Mouse (Mus musculus): Measurements from ENCODE around the gene Nrxn1. TPM values are rescaled to one million over a fixed set of nuclear protein-coding genes. Genes with fewer than 3 reads are reported as not detected.

Nrxn1 gene
- polyA plus RNA-seq, 1 experiment, result not detected

DNA sequence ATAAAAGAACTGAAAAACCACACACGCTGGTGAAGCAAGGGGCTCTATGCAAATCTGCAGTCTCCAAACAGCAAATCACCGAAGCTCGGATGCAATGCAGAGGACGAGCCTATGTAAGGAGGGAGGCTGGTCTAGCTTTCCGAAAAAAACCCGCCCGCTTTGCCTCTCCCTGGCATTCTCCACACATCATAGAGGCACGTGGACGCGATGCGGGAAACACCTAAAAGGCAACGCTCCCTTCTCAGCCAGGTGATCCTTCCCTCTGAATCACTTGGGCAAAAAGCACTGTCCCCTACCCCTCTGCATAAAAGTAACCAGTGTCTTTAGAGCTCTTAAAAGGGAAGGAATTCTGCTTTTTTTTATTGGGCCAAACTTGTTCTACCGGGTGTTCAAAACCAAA lies 637.0 kb downstream of the Nrxn1 start:
- Histone ChIP-seq H3K4me3 (ENCODE audit: insufficient read depth, low read depth, low read length) (peak overlapping the region; percentile 54), H3K27ac (ENCODE audit: insufficient read depth, low read depth, low read length) (no peak overlapping the region), H3K4me1 (ENCODE audit: control insufficient read depth, insufficient read depth, low read length) (peaks cover 10% of the 10 kb centered on the region)
- TF ChIP-seq CTCF (IDR thresholded peaks at IDR 0.05; ENCODE audit: insufficient read depth, low read depth, low read length), result no peak
- TF ChIP-seq POLR2A (IDR thresholded peaks at IDR 0.05; ENCODE audit: insufficient read depth, low read depth, low read length), result no peak
- under 1% methylated on average over 13 of the region's 13 CpGs for WGBS

GRCm38 (mm10) chr17:90455409-90455775 lies 637.5 kb downstream of the Nrxn1 start:
- TF ChIP-seq CTCF (IDR thresholded peaks at IDR 0.05; ENCODE audit: insufficient read depth, low read depth, low read length) (no peak), POLR2A (IDR thresholded peaks at IDR 0.05; ENCODE audit: insufficient read depth, low read depth, low read length) (no peak)
- Histone ChIP-seq H3K4me1 (ENCODE audit: control insufficient read depth, insufficient read depth, low read length) (peaks cover 10% of the 10 kb centered on the region), H3K27ac (ENCODE audit: insufficient read depth, low read depth, low read length) (no peak overlapping the region), H3K4me3 (ENCODE audit: insufficient read depth, low read depth, low read length) (peak overlapping the region; percentile 54)
- WGBS, result under 1% methylated on average over 23 of the region's 23 CpGs

GRCm38 (mm10) chr17:90454738-90455408 lies 638.0 kb downstream of the Nrxn1 start:
- TF ChIP-seq CTCF (IDR thresholded peaks at IDR 0.05; ENCODE audit: insufficient read depth, low read depth, low read length) (no peak), POLR2A (IDR thresholded peaks at IDR 0.05; ENCODE audit: insufficient read depth, low read depth, low read length) (no peak)
- peak overlapping the region; percentile 54 for H3K4me3 ChIP-seq (ENCODE audit: insufficient read depth, low read depth, low read length)
- H3K27ac ChIP-seq (ENCODE audit: insufficient read depth, low read depth, low read length), result no peak overlapping the region
- under 1% methylated on average over 41 of the region's 41 CpGs for WGBS
- peaks cover 10% of the 10 kb centered on the region for H3K4me1 ChIP-seq (ENCODE audit: control insufficient read depth, insufficient read depth, low read length)

GRCm38 (mm10) chr17:90454356-90454737 lies 638.5 kb downstream of the Nrxn1 start:
- H3K27ac ChIP-seq (ENCODE audit: insufficient read depth, low read depth, low read length), result no peak overlapping the region
- WGBS, result 7% methylated on average over 15 of the region's 15 CpGs
- TF ChIP-seq POLR2A (IDR thresholded peaks at IDR 0.05; ENCODE audit: insufficient read depth, low read depth, low read length) (no peak), CTCF (IDR thresholded peaks at IDR 0.05; ENCODE audit: insufficient read depth, low read depth, low read length) (no peak)
- H3K4me1 ChIP-seq (ENCODE audit: control insufficient read depth, insufficient read depth, low read length), result peaks cover 10% of the 10 kb centered on the region
- H3K4me3 ChIP-seq (ENCODE audit: insufficient read depth, low read depth, low read length), result peak overlapping the region; percentile 54

- WGBS, result 41% methylated on average over 4 of the region's 4 CpGs
- Histone ChIP-seq H3K27ac (ENCODE audit: insufficient read depth, low read depth, low read length) (no peak overlapping the region), H3K4me1 (ENCODE audit: control insufficient read depth, insufficient read depth, low read length) (peaks cover 10% of the 10 kb centered on the region), H3K4me3 (ENCODE audit: insufficient read depth, low read depth, low read length) (no peak overlapping the region)
- TF ChIP-seq CTCF (IDR thresholded peaks at IDR 0.05; ENCODE audit: insufficient read depth, low read depth, low read length) (no peak), POLR2A (IDR thresholded peaks at IDR 0.05; ENCODE audit: insufficient read depth, low read depth, low read length) (no peak)
These were observed 639.6 kb downstream of the Nrxn1 start for GRCm38 (mm10) chr17:90453280-90453679.

DNA sequence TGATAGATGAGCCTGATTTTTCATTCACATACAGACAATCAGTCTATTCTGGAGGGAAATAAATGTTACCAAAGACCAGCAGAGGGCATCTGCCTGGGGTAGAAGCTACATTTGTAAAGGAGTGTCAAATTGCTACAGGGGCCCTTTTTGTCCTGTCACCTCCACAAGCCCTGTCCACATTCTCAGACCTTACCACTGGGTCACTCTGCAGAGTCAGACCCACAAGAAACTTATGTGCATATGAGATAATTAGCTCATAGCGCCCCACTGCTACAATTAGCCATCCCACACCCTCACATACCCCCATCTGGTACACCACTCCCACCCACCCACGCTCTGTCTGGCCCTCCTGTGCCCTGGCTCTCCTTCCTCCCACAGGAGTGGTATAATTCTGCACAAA lies 640.1 kb downstream of the Nrxn1 start:
- no peak overlapping the region for H3K27ac ChIP-seq (ENCODE audit: insufficient read depth, low read depth, low read length)
- peak overlapping the region; percentile 18; the same call in 1 of the 2 replicates for H3K4me3 ChIP-seq (ENCODE audit: insufficient read depth, low read depth, low read length)
- peaks cover 10% of the 10 kb centered on the region for H3K4me1 ChIP-seq (ENCODE audit: control insufficient read depth, insufficient read depth, low read length)
- TF ChIP-seq POLR2A (IDR thresholded peaks at IDR 0.05; ENCODE audit: insufficient read depth, low read depth, low read length), result no peak
- no peak for TF ChIP-seq CTCF (IDR thresholded peaks at IDR 0.05; ENCODE audit: insufficient read depth, low read depth, low read length)
- WGBS, result 62% methylated on average over 2 of the region's 2 CpGs

GRCm38 (mm10) chr17:90451384-90451783 lies 641.5 kb downstream of the Nrxn1 start:
- H3K27ac ChIP-seq (ENCODE audit: insufficient read depth, low read depth, low read length), result no peak overlapping the region
- TF ChIP-seq CTCF (IDR thresholded peaks at IDR 0.05; ENCODE audit: insufficient read depth, low read depth, low read length), result no peak
- no peak for TF ChIP-seq POLR2A (IDR thresholded peaks at IDR 0.05; ENCODE audit: insufficient read depth, low read depth, low read length)
- no peak overlapping the region for H3K4me3 ChIP-seq (ENCODE audit: insufficient read depth, low read depth, low read length)
- WGBS, result 62% methylated on average over 2 of the region's 2 CpGs
- peaks cover 10% of the 10 kb centered on the region for H3K4me1 ChIP-seq (ENCODE audit: control insufficient read depth, insufficient read depth, low read length)

GRCm38 (mm10) chr17:90443067-90443466 lies 649.8 kb downstream of the Nrxn1 start:
- Histone ChIP-seq H3K27ac (ENCODE audit: insufficient read depth, low read depth, low read length) (no peak overlapping the region), H3K4me1 (ENCODE audit: control insufficient read depth, insufficient read depth, low read length) (no peaks in the 10 kb centered on the region), H3K4me3 (ENCODE audit: insufficient read depth, low read depth, low read length) (no peak overlapping the region)
- TF ChIP-seq CTCF (IDR thresholded peaks at IDR 0.05; ENCODE audit: insufficient read depth, low read depth, low read length) (no peak), POLR2A (IDR thresholded peaks at IDR 0.05; ENCODE audit: insufficient read depth, low read depth, low read length) (no peak)

- TF ChIP-seq CTCF (IDR thresholded peaks at IDR 0.05; ENCODE audit: insufficient read depth, low read depth, low read length) (no peak), POLR2A (IDR thresholded peaks at IDR 0.05; ENCODE audit: insufficient read depth, low read depth, low read length) (no peak)
- Histone ChIP-seq H3K4me3 (ENCODE audit: insufficient read depth, low read depth, low read length) (no peak overlapping the region), H3K27ac (ENCODE audit: insufficient read depth, low read depth, low read length) (no peak overlapping the region), H3K4me1 (ENCODE audit: control insufficient read depth, insufficient read depth, low read length) (no peaks in the 10 kb centered on the region)
These were observed 657.0 kb downstream of the Nrxn1 start for GRCm38 (mm10) chr17:90435836-90436235.
